Mouse (Mus musculus) heart, adult 9 months (tissue): ENCODE measurements around the gene Atp1a1.

Experiments
- DNase-seq, 2 experiments: peaks; one replicate each; pipeline ENCODE4 v3.0.0; 2022; ENCODE audit warnings: low spot score in 2 of 2

Gene Atp1a1

GRCm38 (mm10) chr3:101593266-101593651 lies 11.2 kb downstream of the Atp1a1 start:
- DNase-seq = no peak

DNA sequence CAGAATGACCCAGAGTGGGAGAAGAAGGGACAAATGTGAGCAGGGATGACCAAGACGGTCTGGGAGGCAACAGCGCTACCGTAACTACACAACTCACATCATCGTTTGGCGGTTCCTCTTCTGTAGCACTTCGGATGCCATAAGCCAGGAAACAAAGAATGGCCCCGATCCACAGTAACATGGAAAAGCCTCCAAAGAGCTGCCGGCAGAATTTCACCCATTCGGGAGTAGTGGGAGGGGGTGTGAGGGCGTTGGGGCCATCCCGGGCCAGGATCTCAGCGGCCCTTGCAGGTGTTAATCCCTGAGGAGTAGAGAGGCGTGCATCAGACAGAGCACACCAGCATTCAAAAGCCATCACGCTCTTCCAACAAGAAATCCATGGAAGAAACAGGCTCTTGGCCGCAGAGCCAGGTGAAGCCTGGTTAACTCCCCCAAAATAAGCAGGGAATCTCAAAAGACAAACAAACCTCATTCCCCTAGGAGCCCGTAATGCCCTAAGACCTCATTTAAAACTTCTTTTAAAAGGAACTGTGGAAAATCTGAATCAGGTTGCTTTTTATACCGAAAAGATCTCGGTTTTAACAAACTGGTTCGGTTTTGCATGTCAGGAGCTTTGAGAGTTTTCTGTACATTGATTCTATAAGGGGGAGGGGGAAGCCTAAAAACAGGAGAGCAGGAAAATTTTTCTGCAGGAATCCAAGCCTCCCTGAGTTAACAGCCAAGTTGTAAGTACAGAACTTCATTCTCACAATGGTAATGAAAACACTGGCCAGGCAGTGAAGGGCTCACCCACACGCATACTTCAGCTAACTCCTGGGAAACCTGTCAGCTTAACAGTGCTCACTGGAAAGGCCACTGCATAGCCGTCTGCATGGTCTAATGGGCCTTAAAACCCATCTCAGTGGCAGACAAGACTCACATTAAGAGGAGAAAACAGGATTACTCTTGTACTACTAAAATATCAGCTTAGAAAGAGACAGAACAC lies 11.9 kb downstream of the Atp1a1 start:
- no peak for DNase-seq

GRCm38 (mm10) chr3:101590380-101590779 lies 14.1 kb downstream of the Atp1a1 start:
- DNase-seq = no peak

GRCm38 (mm10) chr3:101588299-101588698 lies 16.2 kb downstream of the Atp1a1 start:
- no peak for DNase-seq

GRCm38 (mm10) chr3:101586794-101587193 lies 17.7 kb downstream of the Atp1a1 start:
- no peak for DNase-seq

- no peak for DNase-seq
Measured at GRCm38 (mm10) chr3:101578072-101578471, 26.4 kb downstream of the Atp1a1 start.

DNA sequence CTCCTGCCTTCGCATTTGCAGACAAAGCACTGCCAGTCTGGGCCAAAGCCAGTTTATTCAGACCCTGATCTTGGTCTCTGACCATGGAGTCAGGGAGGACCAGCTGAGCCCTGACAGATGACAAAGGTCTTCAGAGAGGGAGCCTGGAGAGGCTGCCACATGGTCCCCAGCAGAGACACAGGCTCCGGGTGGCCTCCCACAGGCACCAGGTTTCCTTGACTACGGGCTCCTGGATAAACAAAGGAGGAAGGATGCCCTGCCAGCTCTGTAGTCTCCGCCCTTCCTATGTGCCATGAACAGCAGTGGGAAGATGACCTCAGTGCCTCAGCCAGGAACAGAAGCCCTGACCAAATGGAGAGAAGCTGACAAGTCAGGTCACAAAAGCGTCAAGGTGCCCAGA lies 27.1 kb downstream of the Atp1a1 start:
- peak; percentile 63 to 64 for DNase-seq

DNA sequence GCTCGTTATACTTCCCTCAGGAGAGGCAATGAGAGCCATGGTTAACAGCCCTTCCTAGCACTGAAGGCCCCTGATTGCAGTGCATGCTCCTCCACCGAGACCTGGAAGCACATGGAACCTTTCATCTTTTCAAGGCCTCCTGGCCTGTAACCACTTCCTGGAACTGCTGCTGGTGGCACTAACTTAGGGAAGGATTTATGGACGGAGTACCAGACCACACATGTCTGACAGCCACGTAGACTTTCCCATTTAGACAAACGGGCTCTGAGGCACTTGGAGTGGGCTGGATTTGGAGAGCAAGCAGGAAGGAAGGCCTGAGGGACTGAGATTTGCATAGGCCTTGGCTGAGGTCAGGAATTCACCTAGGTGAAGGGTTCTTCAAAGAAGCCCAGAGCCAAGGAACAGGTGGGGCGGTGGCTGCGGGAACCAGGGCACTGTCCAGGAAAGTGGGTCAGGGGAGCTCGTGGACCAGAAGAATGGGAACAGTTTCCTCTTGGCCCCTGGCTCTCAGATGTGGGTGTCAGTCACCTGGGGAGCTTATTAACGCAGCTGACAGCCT lies 28.9 kb downstream of the Atp1a1 start:
- DNase-seq = no peak

DNA sequence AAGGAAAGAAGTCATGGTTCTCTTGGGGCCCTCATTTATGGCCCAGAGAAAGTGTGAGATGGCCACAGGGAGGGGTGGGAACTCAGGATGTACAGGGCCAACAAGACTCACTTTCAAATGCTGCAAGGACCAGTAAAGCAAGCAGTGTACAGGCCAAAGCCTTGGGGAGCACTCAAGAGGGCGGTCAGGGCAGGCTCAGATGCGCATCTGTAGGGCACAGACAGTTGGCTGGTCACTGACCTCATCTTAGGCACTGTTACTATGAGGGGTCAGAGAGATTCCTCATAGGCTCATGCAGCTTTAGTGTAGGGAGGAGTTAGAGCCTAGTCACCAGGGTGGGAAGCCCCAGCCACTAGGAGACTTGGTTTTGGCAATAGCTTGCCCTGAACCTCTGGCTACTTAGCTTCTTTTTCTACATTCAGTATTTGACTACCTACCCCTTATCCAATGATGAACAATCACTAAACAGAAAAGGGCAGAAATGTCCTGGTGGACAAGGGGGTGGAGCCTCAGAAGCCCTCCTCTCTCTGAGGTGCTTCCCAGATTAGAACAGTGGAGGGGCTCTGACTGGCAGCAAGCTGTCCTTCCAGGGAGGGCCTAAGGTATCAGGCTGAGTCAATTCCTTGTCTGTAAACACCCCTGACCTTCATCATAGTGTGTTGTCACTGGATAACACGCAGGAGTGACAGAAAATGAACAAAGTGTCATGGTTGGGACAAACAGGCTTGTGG lies 29.9 kb downstream of the Atp1a1 start:
- no peak for DNase-seq

DNA sequence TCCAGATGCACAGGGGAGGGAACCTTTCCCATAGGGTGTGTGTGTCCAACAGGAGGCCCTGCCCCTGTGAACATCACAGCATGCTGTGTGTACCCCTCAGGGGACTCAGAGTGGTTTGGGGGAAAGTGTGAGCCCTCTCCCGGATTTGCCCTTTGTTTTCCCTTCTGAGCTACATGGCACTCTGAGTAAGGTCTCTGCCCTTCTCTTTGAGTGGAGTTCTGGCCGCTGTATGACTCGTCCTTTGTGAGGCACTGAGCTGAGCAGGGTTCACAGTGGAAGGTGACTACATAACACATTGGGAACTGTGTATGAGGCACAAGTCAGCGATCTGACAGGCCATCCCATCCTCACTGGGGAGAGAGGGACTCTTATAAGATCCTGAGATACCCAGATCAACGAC lies 31.5 kb downstream of the Atp1a1 start:
- no peak for DNase-seq

- DNase-seq = peak; percentile 49 to 61
Measured at GRCm38 (mm10) chr3:101572174-101572626, 32.3 kb downstream of the Atp1a1 start.

DNA sequence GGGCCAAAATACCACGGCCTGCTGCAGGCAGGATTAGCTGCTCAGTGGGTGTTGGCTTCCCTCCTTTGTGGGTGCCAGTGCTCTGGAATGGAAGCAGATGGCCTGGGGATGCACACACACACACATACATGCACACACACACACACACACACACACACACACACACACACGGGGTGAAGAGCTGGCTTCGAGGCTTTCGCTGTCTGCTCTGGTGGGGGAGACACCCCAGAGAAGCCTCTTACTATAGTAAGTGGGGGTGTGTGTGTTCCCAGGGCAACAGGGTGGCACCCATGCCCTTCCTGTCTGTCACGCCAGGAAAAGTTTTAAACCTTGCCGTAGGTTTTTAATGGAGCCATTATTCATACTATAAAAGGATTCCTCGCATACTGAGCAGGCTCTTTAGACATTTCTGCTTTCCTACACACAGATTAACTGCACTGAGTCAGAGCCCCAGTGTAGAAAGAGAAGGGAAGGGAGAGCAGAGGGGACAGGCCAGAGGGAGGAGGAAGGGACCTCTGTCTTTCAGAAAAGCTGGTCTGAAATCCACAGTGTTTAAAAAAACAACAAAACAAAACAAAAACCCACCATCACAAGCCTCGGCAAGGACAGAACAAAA lies 32.9 kb downstream of the Atp1a1 start:
- no peak for DNase-seq

GRCm38 (mm10) chr3:101570747-101571514 lies 33.6 kb downstream of the Atp1a1 start:
- no peak for DNase-seq

DNA sequence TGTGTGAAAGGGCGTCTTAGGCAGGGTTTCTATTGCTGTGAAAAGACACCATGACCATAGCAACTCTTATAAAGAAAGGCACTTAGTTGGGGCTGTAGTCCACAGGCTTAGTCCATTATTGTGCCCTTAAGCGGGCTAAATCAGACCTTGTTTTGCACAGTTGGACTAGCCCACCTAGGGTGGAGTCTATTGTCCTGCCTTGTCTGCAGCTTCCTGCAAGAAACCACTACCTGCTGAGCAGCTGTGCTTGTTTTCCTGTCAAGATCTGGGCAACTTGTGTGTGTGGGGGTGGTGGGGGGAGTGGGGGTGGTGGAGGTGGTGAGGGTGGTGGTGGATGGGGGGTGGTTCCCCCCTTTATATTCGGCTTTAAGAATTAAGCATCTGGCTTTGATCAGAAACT lies 34.2 kb downstream of the Atp1a1 start:
- no peak for DNase-seq

- DNase-seq = peak in 1 of 2 experiments; percentile 31
Measured at GRCm38 (mm10) chr3:101568627-101569026, 35.9 kb downstream of the Atp1a1 start.

- DNase-seq = no peak
Measured at GRCm38 (mm10) chr3:101564011-101564410, 40.5 kb downstream of the Atp1a1 start.

- DNase-seq = no peak
Measured at GRCm38 (mm10) chr3:101562510-101563209, 41.8 kb downstream of the Atp1a1 start.

GRCm38 (mm10) chr3:101561948-101562347 lies 42.5 kb downstream of the Atp1a1 start:
- no peak for DNase-seq

DNA sequence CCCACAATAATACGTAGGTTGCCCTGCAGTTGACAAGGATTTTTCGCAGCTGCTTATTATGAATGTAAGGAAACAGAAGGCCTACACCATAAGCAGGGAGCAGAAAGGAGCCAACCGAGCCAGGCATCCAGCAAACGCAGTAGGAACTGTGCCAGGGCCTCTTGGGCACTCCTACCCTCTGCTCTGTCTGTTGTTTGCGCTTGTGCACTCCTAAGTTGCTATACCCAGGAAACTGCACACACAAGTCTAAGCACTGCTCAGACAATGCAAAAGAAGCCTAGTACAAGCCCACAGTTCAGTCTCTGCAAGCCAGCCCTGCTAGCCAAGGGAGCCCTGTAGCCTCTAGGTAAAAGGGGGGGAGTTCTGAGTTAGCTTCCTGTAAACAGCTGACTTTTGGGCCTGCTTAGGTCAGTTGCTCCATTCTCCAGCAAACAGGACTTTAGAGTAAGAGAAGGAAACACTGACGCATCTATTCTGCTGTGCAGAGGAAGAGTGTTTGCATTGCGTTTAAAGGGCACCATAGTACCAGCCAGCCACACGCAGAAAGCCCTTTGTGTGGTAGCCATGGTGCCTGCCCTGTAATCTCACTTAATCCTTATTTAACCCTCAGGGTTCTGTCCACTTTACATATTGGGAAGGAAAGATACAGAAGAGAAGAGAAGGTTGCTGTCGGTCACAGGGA lies 43.5 kb downstream of the Atp1a1 start:
- DNase-seq = no peak

GRCm38 (mm10) chr3:101556712-101557111 lies 47.8 kb downstream of the Atp1a1 start:
- no peak for DNase-seq
